Mouse (Mus musculus): Measurements from ENCODE around the gene Usp53. TPM values are rescaled to one million over a fixed set of nuclear protein-coding genes. Genes with fewer than 3 reads are reported as not detected.

Usp53 gene
- 0.70 and 1.3 TPM in 2 replicates for polyA plus RNA-seq (2012; rRNA removed)

- Histone ChIP-seq H3K4me1 (ENCODE audit: control insufficient read depth, insufficient read depth, insufficient read length, low read length) (no peaks in the 10 kb centered on the region; the same call in 1 of the 2 replicates), H3K36me3 (ENCODE audit: control insufficient read depth, insufficient read depth, low read length) (0 out of 2 replicates have a peak, but pooled peaks cover 2% of the 10 kb centered on the region), H3K27ac (ENCODE audit: insufficient read depth, low read depth, low read length) (peak within 1 kb of the TSS; percentile 85), H3K4me3 (ENCODE audit: low read depth, low read length) (peak within 1 kb of the TSS; percentile 69), H3K27me3 (ENCODE audit: control insufficient read depth, insufficient read depth, low read length) (no peaks in the 10 kb centered on the region)
- peak; percentile 84 for TF ChIP-seq POLR2A (IDR thresholded peaks at IDR 0.05; ENCODE audit: low read depth, low read length)
- TF ChIP-seq CTCF (IDR thresholded peaks at IDR 0.05; ENCODE audit: extremely low read depth, insufficient read length, insufficient replicate concordance, low read depth, low read length) = no peak
- WGBS = under 1% methylated on average over 92 of the region's 94 CpGs
These were observed at the start of gene Usp53 for GRCm38 (mm10) chr3:122984249-122985182. Gene Usp53, minus strand, starts transcription at chr3:122984510.

GRCm38 (mm10) chr3:123033804-123034203 is 49.5 kb upstream of the Usp53 start:
- Histone ChIP-seq H3K4me1 (ENCODE audit: control insufficient read depth, insufficient read depth, insufficient read length, low read length) (peaks cover 9% of the 10 kb centered on the region; the same call in 1 of the 2 replicates), H3K27ac (ENCODE audit: insufficient read depth, low read depth, low read length) (no peak overlapping the region), H3K36me3 (ENCODE audit: control insufficient read depth, insufficient read depth, low read length) (no peaks in the 10 kb centered on the region), H3K27me3 (ENCODE audit: control insufficient read depth, insufficient read depth, low read length) (no peaks in the 10 kb centered on the region), H3K4me3 (ENCODE audit: low read depth, low read length) (no peak overlapping the region)
- TF ChIP-seq CTCF (IDR thresholded peaks at IDR 0.05; ENCODE audit: extremely low read depth, insufficient read length, insufficient replicate concordance, low read depth, low read length) (no peak), POLR2A (IDR thresholded peaks at IDR 0.05; ENCODE audit: low read depth, low read length) (no peak)
- WGBS = 82% methylated on average over 8 of the region's 8 CpGs

GRCm38 (mm10) chr3:123025634-123026033 is 41.3 kb upstream of the Usp53 start:
- no peak overlapping the region for H3K27ac ChIP-seq (ENCODE audit: insufficient read depth, low read depth, low read length)
- no peaks in the 10 kb centered on the region for H3K36me3 ChIP-seq (ENCODE audit: control insufficient read depth, insufficient read depth, low read length)
- H3K4me1 ChIP-seq (ENCODE audit: control insufficient read depth, insufficient read depth, insufficient read length, low read length) = no peaks in the 10 kb centered on the region
- H3K27me3 ChIP-seq (ENCODE audit: control insufficient read depth, insufficient read depth, low read length) = no peaks in the 10 kb centered on the region
- WGBS = 88% methylated on average over 3 of the region's 3 CpGs
- no peak overlapping the region for H3K4me3 ChIP-seq (ENCODE audit: low read depth, low read length)
- TF ChIP-seq POLR2A (IDR thresholded peaks at IDR 0.05; ENCODE audit: low read depth, low read length) = no peak
- TF ChIP-seq CTCF (IDR thresholded peaks at IDR 0.05; ENCODE audit: extremely low read depth, insufficient read length, insufficient replicate concordance, low read depth, low read length) = no peak

DNA sequence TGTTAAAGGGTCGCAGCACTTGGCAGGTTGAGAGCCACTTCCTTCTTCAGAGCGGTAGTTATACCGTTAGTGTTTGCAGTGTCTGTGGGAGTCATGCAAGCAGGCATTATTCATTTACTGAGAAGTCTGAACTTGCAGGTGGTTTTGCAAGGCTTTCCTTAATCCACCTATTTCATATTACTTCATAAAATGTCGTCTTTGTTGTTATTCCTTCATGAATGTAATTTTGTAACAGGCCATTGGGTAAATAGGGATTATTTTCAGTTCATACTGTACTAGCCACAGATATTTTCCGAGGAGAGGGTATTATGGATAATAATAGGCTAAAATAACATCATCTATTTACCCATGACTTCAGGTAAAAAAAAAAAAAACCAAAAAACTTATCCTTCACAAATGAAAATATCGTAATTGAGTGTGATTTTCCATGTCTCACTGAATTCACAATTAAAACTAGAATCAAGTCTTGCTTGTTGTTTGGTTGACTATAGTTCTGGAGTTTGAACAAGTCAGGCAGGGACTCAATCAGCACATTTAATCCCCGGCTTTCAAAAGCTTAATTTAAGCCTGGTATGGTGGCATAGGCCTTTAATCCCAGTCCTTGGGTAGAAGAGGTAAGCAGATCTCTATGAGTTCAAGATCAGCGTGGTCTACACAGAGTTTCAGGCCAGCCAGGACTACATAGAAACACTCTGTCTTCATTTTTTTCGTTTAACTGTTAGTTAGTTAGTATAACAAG is 40.4 kb upstream of the Usp53 start:
- no peak overlapping the region for H3K27ac ChIP-seq (ENCODE audit: insufficient read depth, low read depth, low read length)

GRCm38 (mm10) chr3:123018792-123019191 is 34.5 kb upstream of the Usp53 start:
- 85% methylated on average over 2 of the region's 2 CpGs for WGBS
- no peak for TF ChIP-seq CTCF (IDR thresholded peaks at IDR 0.05; ENCODE audit: extremely low read depth, insufficient read length, insufficient replicate concordance, low read depth, low read length)
- TF ChIP-seq POLR2A (IDR thresholded peaks at IDR 0.05; ENCODE audit: low read depth, low read length) = no peak
- no peaks in the 10 kb centered on the region for H3K36me3 ChIP-seq (ENCODE audit: control insufficient read depth, insufficient read depth, low read length)
- no peaks in the 10 kb centered on the region for H3K4me1 ChIP-seq (ENCODE audit: control insufficient read depth, insufficient read depth, insufficient read length, low read length)
- no peak overlapping the region for H3K4me3 ChIP-seq (ENCODE audit: low read depth, low read length)
- H3K27ac ChIP-seq (ENCODE audit: insufficient read depth, low read depth, low read length) = no peak overlapping the region
- no peaks in the 10 kb centered on the region for H3K27me3 ChIP-seq (ENCODE audit: control insufficient read depth, insufficient read depth, low read length)

More for the DNA sequence above, 40.4 kb upstream of the Usp53 start:
- Histone ChIP-seq H3K4me1 (ENCODE audit: control insufficient read depth, insufficient read depth, insufficient read length, low read length) (no peaks in the 10 kb centered on the region), H3K4me3 (ENCODE audit: low read depth, low read length) (no peak overlapping the region), H3K27me3 (ENCODE audit: control insufficient read depth, insufficient read depth, low read length) (no peaks in the 10 kb centered on the region), H3K36me3 (ENCODE audit: control insufficient read depth, insufficient read depth, low read length) (no peaks in the 10 kb centered on the region)
- TF ChIP-seq POLR2A (IDR thresholded peaks at IDR 0.05; ENCODE audit: low read depth, low read length) = no peak
- TF ChIP-seq CTCF (IDR thresholded peaks at IDR 0.05; ENCODE audit: extremely low read depth, insufficient read length, insufficient replicate concordance, low read depth, low read length) = no peak
- 84% methylated on average over 9 of the region's 9 CpGs for WGBS

DNA sequence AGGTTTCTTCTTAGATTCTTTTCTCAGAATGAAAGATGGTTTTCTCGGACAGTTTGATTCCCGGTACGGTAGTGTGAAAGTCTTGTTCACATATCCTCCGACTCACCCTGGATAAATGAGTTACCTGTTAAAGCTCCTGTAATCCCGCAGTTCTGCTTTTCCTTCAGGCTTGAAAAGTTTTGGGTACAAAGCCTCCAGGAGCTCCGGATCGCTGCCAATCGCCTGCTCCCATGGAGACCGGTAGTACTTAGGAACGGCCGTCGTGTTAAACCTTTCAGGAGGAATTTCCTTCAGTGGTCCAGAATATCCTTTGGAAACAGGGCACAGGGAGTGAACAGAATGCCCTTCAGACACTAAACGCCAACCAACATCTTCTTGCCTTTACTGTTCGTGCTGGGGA is 29.2 kb upstream of the Usp53 start:
- H3K27me3 ChIP-seq (ENCODE audit: control insufficient read depth, insufficient read depth, low read length) = no peaks in the 10 kb centered on the region
- 94% methylated on average over 14 of the region's 14 CpGs for WGBS
- H3K36me3 ChIP-seq (ENCODE audit: control insufficient read depth, insufficient read depth, low read length) = no peaks in the 10 kb centered on the region
- H3K4me1 ChIP-seq (ENCODE audit: control insufficient read depth, insufficient read depth, insufficient read length, low read length) = no peaks in the 10 kb centered on the region
- H3K4me3 ChIP-seq (ENCODE audit: low read depth, low read length) = no peak overlapping the region
- TF ChIP-seq POLR2A (IDR thresholded peaks at IDR 0.05; ENCODE audit: low read depth, low read length) (no peak), CTCF (IDR thresholded peaks at IDR 0.05; ENCODE audit: extremely low read depth, insufficient read length, insufficient replicate concordance, low read depth, low read length) (no peak)
- H3K27ac ChIP-seq (ENCODE audit: insufficient read depth, low read depth, low read length) = no peak overlapping the region

DNA sequence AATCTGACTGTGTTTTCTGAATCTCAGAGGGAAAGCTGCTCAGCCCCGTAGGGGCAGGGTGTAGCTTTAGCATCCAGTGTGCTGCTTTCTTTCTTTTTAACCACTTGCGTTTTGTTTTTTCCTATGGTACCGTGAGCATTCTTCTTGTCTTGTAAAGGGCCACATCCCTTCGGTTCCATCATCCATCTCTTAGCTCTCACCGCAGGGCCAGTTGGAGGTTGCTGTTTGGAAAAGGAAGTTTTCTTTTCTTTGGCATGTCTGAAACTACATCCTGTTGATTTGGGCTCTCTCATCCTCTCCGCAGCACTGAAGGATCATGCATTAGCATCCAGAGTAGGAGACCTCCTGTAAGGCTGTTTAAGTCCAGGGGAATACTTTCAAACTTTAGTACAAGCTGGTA is 25.1 kb upstream of the Usp53 start:
- 69% methylated on average over 6 of the region's 6 CpGs for WGBS
- TF ChIP-seq CTCF (IDR thresholded peaks at IDR 0.05; ENCODE audit: extremely low read depth, insufficient read length, insufficient replicate concordance, low read depth, low read length) (no peak), POLR2A (IDR thresholded peaks at IDR 0.05; ENCODE audit: low read depth, low read length) (no peak)
- no peaks in the 10 kb centered on the region for H3K36me3 ChIP-seq (ENCODE audit: control insufficient read depth, insufficient read depth, low read length)
- H3K4me3 ChIP-seq (ENCODE audit: low read depth, low read length) = no peak overlapping the region
- no peak overlapping the region for H3K27ac ChIP-seq (ENCODE audit: insufficient read depth, low read depth, low read length)
- H3K4me1 ChIP-seq (ENCODE audit: control insufficient read depth, insufficient read depth, insufficient read length, low read length) = no peaks in the 10 kb centered on the region
- no peaks in the 10 kb centered on the region for H3K27me3 ChIP-seq (ENCODE audit: control insufficient read depth, insufficient read depth, low read length)
